Mouse (Mus musculus) megakaryocyte-erythroid progenitor cell, adult 5-6 weeks (primary cell): ENCODE results near the gene Igf1r. TPM values are rescaled to one million over a fixed set of nuclear protein-coding genes. Genes with fewer than 3 reads are reported as not detected.

Experiments used
- ATAC-seq: replicated peaks from 2 replicates; pipeline ENCODE4 v1.8.0; 2016; ENCODE audit warnings: mild to moderate bottlenecking, inconsistent platforms; ENCODE audit not compliant: severe bottlenecking, poor library complexity, low FRiP score, low TSS enrichment
- total RNA-seq, 2 experiments: library from RNA; stranded (forward) in 1 of 2; stranded (reverse) in 1 of 2; fragments of 200-1000, 215-1000 nt in 1 of 2; fragments of >200 nt in 1 of 2; fragmentation: Nextera tagmentation in 1 of 2; gene quantifications; 2 replicates each; pipeline ENCODE4 v1.2.3; 2014 to 2017

The Igf1r gene
- total RNA-seq, 2 experiments from 2014 or later = 21.4 to 40.8 TPM

DNA sequence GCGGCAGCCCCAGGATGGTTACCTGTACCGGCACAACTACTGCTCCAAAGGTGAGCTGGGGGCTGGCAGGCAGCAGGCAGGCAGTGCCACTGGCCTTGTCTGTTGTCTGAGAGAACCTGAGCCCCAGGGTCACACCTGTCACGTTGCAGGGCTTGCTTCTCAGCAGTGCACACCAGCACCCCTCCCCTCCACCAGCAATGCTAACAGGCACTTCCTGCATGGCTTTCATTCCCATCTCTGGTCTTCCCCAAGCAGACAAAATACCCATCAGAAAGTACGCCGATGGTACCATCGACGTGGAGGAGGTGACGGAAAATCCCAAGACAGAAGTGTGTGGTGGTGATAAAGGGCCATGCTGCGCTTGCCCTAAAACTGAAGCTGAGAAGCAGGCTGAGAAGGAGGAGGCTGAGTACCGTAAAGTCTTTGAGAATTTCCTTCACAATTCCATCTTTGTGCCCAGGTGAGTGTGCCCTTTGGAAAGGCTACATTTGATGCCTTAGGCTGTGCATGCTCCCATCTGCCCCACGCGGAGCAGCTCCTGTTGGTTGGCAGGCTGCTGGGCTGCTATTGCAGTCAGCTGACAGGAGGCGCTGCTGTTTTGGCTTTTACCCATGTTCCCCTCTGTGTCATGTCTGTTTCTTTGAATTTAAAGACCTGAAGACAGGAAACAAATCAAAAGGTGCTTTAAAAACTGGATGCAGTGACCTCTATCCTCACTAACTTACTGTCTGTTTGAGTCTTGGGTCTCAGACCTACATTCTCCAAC, 237.2 kb downstream of the Igf1r start:
- peak; percentile 36 for ATAC-seq

DNA sequence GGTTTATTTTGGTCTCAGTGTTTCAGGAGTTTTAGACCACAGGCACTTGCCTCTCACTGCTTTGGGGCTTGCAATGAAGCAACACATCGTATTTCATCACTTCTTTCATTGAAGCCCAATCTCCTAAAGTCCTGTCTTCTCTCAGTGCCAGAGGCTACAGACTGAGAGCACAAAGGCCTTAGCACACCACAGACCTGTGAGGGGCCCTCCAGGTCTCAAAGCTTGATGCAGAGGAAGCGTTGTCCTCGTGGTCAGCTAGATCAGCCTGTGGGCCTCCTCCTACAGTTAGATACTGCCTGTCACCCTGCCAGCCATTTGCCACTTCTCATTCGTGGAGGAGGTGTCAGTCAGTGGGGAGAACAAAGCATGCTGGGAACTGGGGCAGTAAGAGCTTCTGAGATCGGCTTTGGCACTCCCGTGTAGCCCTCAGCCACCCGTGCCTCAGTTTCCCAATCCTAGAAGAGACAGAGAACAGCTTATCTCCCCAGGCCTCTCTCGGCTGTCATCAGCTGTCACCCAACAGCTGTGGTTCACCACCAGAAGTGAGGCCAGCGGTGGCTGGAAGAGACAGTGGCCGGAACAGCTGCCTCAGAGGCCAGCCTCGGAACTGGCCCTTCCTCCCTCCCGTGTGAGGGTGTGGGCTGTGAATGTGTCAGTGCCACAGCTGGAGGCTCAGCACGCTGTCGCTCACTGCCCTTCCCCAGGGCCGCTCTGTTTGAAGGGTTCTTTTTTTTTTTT, 241.5 kb downstream of the Igf1r start:
- no peak for ATAC-seq

DNA sequence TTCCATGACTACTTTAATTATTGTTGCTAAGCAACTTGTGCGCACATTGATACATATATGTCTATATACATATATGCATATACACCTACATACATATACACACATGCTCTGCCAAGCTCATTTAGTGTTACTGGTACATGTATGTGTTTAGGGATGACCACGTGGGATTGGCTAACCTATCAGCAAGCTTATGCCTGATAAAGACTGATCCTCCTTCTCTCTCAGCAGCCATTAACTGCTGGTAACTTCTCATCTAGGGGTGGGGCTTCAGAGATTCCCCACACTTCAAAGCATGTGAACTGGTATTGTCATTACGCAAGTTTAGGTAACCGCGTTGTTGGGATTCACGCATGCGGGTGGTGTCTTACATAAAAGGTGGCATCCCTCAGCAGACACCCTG, 247.0 kb downstream of the Igf1r start:
- peak; percentile 65; the same call in 1 of the 2 replicates for ATAC-seq

DNA sequence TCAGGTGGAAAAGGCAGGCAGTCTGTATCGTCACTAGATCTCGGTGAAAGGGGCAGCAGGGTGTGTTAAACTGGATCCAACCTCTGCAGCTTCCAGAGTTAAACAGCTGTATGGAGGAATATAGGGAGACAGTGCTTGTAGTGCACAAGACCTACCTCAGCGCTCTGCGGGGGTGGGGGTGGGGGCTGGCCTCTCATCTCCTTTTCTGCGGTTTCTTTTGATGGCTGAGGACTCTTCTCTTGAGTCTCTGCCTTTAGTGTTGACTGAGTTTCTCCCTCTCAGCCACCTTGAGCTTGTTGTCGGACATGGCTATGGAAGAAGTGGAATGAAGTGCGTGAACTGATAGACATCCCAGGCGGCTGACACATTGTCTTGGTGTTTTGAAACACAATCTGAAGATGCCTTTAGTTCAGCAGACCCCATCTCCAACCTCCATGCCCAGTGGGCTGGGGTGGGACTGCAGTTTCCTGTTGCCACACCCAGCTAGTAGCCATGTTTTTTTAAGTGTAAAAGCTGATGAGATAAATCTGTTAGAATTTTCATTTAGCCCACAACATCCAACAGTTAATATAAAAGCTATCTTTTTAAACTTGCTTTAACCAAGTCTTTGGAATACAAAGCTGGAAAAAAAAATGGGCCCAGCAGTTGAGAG, 253.3 kb downstream of the Igf1r start:
- no peak for ATAC-seq

DNA sequence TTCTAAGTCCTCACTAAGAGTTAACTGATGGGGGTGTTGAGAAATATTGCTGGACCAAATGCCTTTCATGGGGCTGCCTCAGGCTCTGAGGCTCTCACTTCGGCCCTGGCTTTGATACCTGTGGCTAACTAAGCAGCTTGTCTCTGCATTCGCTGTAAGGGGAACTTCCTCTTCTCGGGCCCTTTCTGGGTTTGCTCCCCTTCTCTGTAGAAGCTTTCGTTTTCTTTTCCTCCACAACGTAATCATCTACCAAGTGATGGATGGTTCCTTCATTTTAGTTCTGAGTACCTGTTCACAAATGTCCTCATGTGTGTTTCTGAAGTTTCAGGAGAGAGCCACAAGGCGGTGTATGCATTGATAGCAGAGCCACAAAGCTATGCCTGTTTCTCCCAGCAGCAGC, 256.4 kb downstream of the Igf1r start:
- no peak for ATAC-seq

DNA sequence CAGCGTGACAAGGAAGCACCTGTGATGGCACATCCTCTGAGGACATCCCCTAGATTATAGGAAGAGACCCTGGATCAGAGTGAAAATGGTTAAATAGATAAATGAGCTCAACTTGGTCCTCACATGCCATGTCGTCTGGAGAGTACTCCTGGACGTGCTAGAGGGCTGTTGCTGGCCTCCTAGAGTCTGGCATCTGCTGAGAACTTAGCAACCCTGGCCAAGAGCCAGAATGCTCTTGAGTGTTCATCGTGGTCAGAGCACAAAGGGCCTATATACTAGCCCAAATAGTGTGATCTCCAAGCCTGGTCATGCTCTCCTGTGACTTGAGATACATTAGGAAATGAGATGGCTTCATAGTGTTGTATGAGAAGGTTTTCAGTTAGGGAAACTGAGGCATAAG, 257.8 kb downstream of the Igf1r start:
- no peak for ATAC-seq

DNA sequence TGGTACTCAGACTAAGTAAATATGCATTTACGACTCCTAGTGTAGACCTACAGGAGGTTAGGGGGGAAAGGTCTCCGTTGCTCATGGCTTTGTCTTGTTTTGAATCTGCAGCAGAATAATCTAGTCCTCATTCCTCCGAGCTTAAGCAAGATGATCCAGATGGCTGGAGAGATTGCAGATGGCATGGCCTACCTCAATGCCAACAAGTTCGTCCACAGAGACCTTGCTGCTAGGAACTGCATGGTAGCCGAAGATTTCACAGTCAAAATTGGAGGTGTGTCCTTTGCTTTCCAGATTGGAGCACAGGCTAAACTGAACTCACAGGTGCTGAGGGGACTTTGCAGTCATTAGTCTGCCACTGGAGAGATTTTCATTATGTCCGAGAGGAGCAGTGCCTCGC, 259.3 kb downstream of the Igf1r start:
- no peak for ATAC-seq

DNA sequence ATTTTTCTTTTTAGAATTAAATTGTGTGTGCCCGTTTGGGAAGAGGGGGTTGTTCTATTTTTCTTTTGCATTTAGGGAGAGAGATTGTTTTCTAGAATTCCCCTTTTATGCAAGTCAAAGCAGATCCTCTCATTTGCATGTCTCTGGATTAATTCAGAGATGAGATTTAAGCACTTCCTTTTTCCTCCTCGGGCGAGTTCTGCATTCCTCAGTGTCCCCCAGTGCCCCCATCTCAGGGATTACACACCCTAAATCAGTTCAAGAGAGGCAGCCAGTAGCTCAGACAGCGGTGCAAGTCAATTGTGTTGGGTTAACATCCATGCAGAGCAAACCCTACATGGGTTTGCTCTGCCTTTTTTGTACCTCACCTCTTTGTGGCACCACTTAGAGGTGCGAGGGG, 261.2 kb downstream of the Igf1r start:
- ATAC-seq = no peak

DNA sequence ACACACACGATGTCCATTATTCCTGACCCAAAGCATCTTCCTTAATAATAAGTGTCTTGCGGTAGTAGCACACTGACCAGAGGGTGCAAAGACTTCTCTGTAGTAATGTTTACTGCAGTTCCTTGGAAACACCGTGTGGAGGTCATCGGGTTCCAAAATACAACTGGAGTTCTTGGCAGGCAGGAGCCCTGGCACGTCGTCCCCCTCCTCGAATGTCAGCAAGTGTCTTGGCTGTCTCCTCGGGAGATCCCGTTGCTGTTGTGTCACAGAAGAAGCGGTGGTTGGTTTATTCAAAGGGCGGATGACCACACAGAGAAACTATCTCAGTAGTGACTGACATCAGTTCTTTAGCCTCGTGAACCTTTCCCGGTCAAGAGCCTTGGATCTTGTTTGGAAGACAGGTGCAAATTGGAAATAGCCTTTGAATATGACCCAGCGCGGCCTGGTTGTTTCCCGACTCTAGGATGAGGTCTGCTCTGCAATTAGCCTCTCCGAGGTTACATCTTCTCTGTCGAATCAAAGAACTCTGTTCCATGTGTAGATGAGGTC, 263.0 kb downstream of the Igf1r start:
- no peak for ATAC-seq

DNA sequence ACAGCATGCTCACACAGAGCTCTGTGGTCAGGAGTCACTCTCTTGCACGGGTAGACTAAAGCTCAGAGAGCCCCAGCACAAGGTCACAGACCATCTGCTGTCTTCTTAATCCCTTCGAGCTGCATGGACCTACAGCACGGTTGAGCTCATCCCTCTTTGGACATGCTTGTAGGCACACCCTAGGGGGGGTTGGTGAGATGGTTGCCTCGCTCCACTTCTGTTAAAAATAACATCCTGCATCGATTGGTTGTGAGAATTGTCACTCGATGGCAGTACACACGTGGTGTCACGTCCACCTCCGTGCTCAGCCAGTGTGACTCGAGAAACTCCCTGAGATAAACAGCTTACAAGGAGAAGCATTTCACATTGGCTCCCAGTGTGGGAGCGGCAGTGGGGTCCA, 266.3 kb downstream of the Igf1r start:
- ATAC-seq = no peak

DNA sequence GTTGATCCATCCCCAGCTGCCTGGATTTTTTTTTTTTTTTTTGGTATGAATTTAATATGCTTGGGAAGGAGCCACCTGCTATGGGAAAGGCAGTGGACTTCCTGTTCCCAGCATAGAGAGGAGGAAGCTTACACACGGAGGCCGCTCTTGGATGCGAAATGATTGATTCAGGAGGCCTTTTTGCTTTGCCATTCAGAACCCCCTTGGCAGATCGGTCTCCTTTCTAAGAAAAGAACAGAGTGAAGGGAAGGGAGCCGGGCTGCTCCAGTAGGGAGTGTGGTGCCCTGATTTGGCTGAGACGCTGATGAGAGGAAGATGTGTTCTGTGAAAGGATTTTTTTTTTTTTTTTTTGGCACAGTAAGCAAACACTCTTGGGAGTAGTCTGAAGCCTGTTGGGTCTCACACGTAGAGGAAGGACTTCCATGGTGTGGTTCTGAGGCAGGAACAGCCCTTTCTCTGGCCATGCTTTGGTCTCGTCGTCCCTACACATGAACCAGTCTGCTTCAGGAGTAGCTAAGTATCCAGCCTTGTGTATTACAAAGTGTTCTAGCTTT, 269.1 kb downstream of the Igf1r start:
- no peak for ATAC-seq

DNA sequence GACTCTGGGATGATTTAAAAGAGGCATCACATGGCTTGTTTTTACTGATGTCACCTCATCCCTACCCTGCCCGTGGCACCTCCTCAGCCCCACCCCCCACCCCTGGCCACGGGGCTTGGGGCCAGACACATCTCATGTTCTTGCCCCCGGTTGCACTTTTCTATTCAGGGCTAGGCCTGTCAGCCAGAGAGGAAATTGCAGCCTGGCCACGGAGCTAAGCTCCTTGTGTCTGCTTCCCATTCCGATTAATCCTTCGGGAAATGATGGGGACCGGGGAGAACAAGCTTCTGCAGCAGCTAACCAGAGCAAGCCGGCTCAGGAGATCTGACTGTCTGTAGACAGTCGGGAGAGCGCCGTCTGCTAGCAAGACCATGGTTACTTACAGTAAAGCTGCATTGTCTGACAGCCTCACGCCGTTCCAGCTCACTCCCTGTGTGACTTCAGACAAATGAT, 270.8 kb downstream of the Igf1r start:
- no peak for ATAC-seq

DNA sequence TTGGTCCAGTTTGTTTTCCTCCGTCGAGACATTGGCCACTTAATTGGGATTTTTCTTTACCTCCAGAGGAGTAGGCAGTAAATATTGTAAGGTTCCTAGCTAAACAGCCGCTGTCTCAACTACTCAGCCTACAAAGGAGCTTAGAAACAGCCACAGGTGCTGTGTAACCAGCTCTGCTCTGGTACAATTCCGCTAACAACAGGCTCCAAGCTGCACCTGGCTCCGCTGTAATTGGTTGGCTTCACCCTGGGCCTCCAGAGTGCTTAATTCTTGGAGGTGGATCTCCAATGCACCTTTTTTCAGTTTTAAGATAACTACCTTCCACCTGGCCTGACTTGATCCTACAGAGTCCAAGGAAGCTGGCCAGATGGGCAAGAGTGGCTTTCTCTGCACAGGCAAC, 271.4 kb downstream of the Igf1r start:
- no peak for ATAC-seq

DNA sequence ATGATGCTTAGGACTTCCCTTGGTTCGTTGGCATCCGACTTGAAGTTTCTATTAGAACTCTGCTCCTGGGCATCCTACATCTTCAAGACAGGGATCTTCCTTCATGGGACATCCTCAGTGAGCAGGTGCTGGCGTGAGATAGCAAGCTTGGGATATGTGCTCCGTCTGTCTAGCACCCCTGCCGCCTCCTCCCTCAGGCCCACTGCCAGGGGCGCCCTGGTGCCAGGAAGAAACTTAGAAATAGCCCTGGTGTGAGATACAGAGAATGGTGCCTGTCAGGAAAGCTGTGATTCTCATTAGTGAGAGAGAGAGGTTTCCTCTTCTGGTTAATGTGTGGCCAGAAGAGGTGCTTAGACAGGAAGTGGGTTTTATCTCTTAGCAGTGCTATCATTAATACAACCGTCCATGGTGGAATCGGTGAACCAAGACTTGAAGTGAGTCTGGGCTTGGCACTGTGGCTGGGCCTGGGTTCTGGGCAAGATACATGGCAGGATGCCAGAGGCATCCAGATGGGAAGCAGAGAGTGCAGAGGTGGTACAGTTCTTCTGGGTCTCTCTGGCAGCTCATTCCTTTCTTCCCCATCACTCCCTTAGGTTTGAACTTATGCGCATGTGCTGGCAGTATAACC, 272.9 kb downstream of the Igf1r start:
- no peak; the same call in 1 of the 2 replicates for ATAC-seq

DNA sequence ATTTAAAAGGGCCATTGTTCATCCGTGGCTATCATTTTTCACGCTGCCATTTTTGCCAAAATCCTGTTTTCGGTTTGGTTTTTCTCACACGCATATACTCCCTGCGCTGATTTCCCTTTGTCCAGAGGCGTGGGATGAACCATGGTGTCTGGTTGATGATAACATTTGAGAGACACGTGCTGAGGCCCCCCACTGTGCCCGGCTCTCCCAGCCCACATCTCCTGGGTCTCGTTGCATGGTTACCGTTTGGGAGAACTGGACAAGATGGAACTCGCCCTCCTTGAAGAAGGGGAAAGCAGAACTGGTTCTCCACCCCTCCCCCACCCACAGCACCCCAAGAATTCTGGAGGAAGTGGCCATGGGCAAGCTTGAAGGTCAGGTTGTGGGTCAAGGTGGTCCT, 274.4 kb downstream of the Igf1r start:
- ATAC-seq = no peak

DNA sequence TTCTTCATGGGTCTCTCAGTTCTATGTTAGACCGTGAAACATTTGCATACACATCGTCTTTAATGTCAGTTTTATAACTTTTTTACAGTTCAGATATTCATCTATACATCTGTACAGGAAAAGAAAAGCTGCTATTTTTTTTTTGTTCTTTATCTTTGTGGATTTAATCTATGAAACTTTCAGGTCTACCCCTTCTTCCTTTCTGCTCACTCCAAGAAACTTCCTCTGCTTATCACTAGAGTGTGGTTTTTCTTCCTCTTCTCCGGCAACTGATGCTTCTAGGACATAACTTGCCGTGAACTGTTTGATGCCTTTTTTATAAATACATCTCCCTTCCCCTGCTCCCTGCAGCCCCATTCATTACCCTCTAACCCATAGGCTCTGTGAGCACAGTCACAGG, 275.0 kb downstream of the Igf1r start:
- ATAC-seq = no peak

DNA sequence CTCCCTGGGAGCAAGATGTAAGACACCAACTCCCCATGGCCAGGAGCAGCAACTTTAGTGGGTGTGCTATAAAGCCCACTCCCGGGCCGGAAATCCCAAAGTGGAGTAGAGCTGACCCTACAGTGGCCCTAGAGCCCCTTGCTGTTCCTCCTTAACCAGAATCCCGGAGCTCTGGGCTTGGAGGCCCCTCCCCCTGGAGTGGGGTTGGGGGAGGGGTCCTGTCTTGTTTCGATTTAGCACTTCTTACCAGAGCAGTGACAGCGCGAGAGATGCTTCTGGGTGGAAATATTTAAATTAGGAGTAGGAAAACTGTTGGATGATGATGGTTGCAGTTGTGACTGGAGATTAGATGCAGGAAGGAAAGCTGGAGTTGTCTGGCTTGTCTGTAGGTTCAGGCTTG, 275.9 kb downstream of the Igf1r start:
- no peak for ATAC-seq

DNA sequence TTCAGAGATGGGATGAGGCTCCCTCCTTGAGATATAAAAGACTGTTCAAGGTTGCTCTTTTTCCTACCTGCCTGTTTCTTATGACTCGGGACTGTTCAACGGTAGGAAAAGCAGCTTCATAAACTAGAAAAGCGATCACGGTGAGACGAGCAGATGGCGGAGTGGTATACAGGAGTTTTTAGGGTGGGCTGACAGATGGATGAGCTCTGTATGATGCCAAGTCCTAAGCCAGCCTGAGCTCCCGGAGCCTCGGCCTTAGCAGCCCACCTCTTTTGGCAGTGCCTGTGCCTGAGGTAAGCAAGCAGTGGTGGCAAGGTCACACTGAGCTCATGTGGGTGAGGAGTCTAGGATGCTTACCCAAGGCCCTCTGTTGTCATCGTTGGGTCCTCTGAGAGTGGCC, 278.2 kb downstream of the Igf1r start:
- ATAC-seq = no peak

DNA sequence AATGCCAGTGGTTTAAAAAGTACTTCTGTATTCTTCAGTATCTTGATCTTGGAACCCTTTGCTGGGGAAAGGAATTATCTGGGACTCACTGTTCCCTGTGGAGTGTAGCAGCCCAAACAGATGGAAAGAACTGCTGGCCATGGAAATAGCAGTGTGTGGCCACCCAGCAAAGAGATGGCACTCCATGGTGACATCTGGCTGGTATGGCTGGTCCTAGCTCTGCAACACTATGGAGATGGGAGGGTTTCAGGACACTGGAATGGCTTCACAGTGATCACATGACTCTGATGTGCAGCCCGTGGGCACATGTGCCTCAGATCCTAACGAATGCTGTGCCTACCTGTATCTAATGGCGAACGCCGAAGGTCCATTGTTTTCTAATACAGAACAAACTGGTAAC, 279.9 kb downstream of the Igf1r start:
- no peak for ATAC-seq
